Mouse (Mus musculus) E14TG2a.4 (cell line): ENCODE measurements at regions not wholly inside any gene's neighbourhood (a gene's known extent, or its start where the extent isn't known, plus 50 kb on each side); places are given as distances from the start of the nearest gene placed in this dataset.

Experiments used
- CTCF ChIP-seq: conservative IDR thresholded peaks from 2 replicates; pipeline ENCODE4 v1.5.1; 2014; ENCODE audit warnings: low read length
- NANOG ChIP-seq: IDR thresholded peaks from 2 replicates; pipeline ENCODE4 v1.6.1; 2014; ENCODE audit warnings: borderline replicate concordance, low read length, mixed read lengths

DNA sequence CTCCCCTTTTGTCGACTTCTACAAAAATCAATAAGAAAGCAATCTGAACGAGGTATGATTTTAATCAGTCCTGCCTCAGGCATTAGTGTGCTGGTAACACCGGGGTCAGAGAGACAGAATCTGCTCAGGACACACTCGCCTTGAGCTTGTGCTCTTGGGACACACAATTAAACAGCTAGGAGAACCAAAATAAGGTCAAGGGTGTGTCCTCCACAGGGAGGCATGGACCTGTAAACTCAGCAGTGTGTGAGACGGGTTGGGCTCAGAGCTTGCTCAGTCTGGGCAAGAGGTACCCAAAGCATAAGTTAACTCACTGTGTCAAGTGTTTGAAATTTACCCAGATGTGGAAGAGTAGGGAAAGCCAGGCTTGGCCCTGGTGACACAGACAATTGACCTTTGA, 107.9 kb upstream of the Dapk1 start:
- TF ChIP-seq CTCF: no peak
- no peak for TF ChIP-seq NANOG
